Mouse (Mus musculus): ENCODE measurements around the gene Pnmt. TPM values are rescaled to one million over a fixed set of nuclear protein-coding genes. Genes with fewer than 3 reads are reported as not detected.

Pnmt gene
- polyA plus RNA-seq, 1 experiment from 2014 or later, result 0.86 TPM

DNA sequence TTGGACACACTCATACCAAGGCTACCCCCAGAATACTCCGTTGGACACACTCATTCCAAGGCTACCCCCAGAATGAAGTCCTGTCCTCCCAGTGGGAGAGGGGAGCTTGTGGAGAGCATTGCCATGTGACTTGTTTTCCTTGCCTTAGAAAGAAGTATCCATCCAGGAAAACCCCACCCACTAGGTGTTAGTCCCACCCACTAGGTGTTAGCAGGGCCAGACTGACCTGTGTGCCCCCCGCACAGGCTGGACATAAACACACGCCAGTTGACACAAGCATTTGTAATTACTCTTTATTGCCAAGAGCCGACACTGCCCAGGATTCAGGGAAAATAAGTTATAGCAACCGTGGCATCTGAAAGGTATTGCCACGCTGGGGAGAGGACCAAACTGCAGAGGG lies 51.2 kb downstream of the Pnmt start:
- H3K4me1 ChIP-seq (ENCODE audit: control insufficient read depth in 2 of 2, insufficient read depth in 2 of 2, low read length in 2 of 2), result peaks cover 0 to 7% of the 10 kb centered on the region in 2 experiments; a peak in 1 of 4 replicates
- H3K27ac ChIP-seq (replicated peaks in 1 of 2; ENCODE audit: control insufficient read depth in 1 of 2, insufficient read depth in 1 of 2, low read depth in 2 of 2, low read length in 2 of 2), result no peak overlapping the region
- no peaks in the 10 kb centered on the region for H3K27me3 ChIP-seq (ENCODE audit: control insufficient read depth, insufficient read depth, low read length)
- ATAC-seq (ENCODE audit: insufficient number of reproducible peaks, insufficient read depth, low FRiP score, low read depth), result no peak
- peaks cover 52% of the 10 kb centered on the region for H3K36me3 ChIP-seq (ENCODE audit: control insufficient read depth, insufficient read depth, low read length)
- no peak overlapping the region; the same call in 1 of the 2 replicates for H3K4me2 ChIP-seq (ENCODE audit: low read length)
- 0 out of 2 replicates have a peak overlapping the region, but pooled peaks have one; percentile 80 for H3K9ac ChIP-seq (ENCODE audit: low read length)
- no peaks in the 10 kb centered on the region for H3K9me3 ChIP-seq (ENCODE audit: control insufficient read depth, low read length)
- no peak overlapping the region for H3K4me3 ChIP-seq (ENCODE audit: control insufficient read depth in 1 of 2, insufficient read depth in 1 of 2, low read depth in 1 of 2, low read length in 2 of 2)
- WGBS, result 75% methylated on average over 6 of the region's 6 CpGs

Other genes with a start within 250 kb of the Pnmt start
- 14.9 and 17.7 TPM in 2 replicates for gene Fbxl20, start 236.0 kb upstream of the Pnmt start, polyA plus RNA-seq (2014; fragmentation: Nextera tagmentation; extraction: Ambion mirVana)
- 40.2 TPM in 2 replicates for gene Med1, start 193.2 kb upstream of the Pnmt start, polyA plus RNA-seq (2014; fragmentation: Nextera tagmentation; extraction: Ambion mirVana)
- 9.8 and 9.9 TPM in 2 replicates for gene Cdk12, start 183.4 kb upstream of the Pnmt start, polyA plus RNA-seq (2014; fragmentation: Nextera tagmentation; extraction: Ambion mirVana)
- not detected in 2 replicates for gene Neurod2, start 56.8 kb upstream of the Pnmt start, polyA plus RNA-seq (2014; fragmentation: Nextera tagmentation; extraction: Ambion mirVana)
- gene Ppp1r1b, start 38.0 kb upstream of the Pnmt start, polyA plus RNA-seq (2014; fragmentation: Nextera tagmentation; extraction: Ambion mirVana), result 42.2 and 48.3 TPM in 2 replicates
- gene Stard3, start 28.1 kb upstream of the Pnmt start, polyA plus RNA-seq (2014; fragmentation: Nextera tagmentation; extraction: Ambion mirVana), result 33.1 and 35.4 TPM in 2 replicates
- gene Tcap, start 2.6 kb upstream of the Pnmt start, polyA plus RNA-seq (2014; fragmentation: Nextera tagmentation; extraction: Ambion mirVana), result 169 and 178 TPM in 2 replicates
- 14.2 and 15.5 TPM in 2 replicates for gene Pgap3, start 14.0 kb downstream of the Pnmt start, polyA plus RNA-seq (2014; fragmentation: Nextera tagmentation; extraction: Ambion mirVana)
- gene Erbb2, start 26.0 kb downstream of the Pnmt start, polyA plus RNA-seq (2014; fragmentation: Nextera tagmentation; extraction: Ambion mirVana), result 54.5 and 55.1 TPM in 2 replicates
- gene Mien1, start 52.5 kb downstream of the Pnmt start, polyA plus RNA-seq (2014; fragmentation: Nextera tagmentation; extraction: Ambion mirVana), result 120 and 138 TPM in 2 replicates
- gene Grb7, start 59.9 kb downstream of the Pnmt start, polyA plus RNA-seq (2014; fragmentation: Nextera tagmentation; extraction: Ambion mirVana), result 0.50 TPM in 1 of 2 replicates, not detected in the other
- gene Ikzf3, start 159.6 kb downstream of the Pnmt start, polyA plus RNA-seq (2014; fragmentation: Nextera tagmentation; extraction: Ambion mirVana), result 0.19 TPM in 1 of 2 replicates, not detected in the other
- 0.16 and 0.47 TPM in 2 replicates for gene Zpbp2, start 164.6 kb downstream of the Pnmt start, polyA plus RNA-seq (2014; fragmentation: Nextera tagmentation; extraction: Ambion mirVana)
- 9.4 and 11.3 TPM in 2 replicates for gene Ormdl3, start 200.9 kb downstream of the Pnmt start, polyA plus RNA-seq (2014; fragmentation: Nextera tagmentation; extraction: Ambion mirVana)
- not detected in 2 replicates for gene Lrrc3c, start 211.8 kb downstream of the Pnmt start, polyA plus RNA-seq (2014; fragmentation: Nextera tagmentation; extraction: Ambion mirVana)
- gene Gm12355, start 239.2 kb downstream of the Pnmt start, polyA plus RNA-seq (2014; fragmentation: Nextera tagmentation; extraction: Ambion mirVana), result 0.68 TPM in 1 of 2 replicates, not detected in the other
- gene Gsdma3, start 239.9 kb downstream of the Pnmt start, polyA plus RNA-seq (2014; fragmentation: Nextera tagmentation; extraction: Ambion mirVana), result not detected in 2 replicates